Mouse (Mus musculus): ENCODE measurements around the gene Il17rb. TPM values are rescaled to one million over a fixed set of nuclear protein-coding genes. Genes with fewer than 3 reads are reported as not detected.

Il17rb gene
- total and polyA plus RNA-seq, 3 experiments: 0.33 TPM; not detected in 2

DNA sequence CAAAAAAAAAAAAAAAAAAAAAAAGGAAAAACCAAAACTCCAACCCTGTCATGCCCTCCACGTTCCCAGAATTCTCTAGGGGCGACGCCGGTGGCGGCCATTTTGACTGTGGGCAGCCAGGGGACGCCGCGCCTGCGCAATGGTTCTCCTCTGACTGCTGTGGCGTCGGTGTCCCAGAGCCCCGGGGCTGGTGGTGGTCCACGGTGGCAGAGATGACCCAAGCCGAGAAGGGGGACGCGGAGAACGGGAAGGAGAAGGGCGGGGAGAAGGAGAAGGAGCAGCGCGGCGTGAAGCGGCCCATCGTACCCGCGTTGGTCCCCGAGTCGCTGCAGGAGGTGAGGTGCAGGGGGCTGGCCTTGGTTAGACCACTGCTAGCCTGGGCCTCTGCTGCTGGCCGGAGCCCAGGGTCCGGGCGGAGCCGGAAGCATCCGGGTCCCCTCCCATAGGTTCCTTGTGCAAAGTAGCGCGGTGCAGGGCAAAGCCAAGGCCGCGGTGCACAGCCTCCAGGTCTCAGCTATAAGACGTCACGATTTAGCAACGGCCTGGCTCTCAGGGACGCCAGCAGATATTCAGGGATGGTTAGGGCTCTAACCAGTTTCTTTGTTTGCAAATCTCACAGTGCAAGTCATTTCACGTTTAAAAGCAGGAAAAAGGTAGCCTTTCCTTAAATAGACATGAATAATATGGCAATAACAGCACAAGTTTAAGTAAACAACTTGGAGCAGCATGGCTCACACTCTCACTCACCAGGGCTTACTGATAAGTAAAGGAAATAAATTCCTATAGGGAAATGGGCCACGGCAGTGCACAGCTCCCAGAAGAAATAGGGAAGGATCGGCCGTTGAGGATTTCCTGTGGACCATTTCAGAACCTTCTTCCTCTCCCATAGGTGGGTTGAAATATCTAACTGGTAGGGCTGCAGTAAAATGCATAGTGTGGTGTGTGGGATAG is 30.2 kb downstream of the Il17rb start, which contains the start of gene Actr8:
Actr8 (plus strand) TSS at position 84 of the 951 bp plus-strand sequence.
- no peak for TF ChIP-seq GATA1 (IDR thresholded peaks at IDR 0.05; ENCODE audit: borderline replicate concordance, low read length)
- TF ChIP-seq TAL1 (conservative IDR thresholded peaks at IDR 0.05; ENCODE audit: low read depth, low read length): no peak
- no peak for TF ChIP-seq CTCF (IDR thresholded peaks at IDR 0.05; ENCODE audit: low read depth, low read length)
- TF ChIP-seq POLR2AphosphoS5 (IDR thresholded peaks at IDR 0.05; ENCODE audit: insufficient replicate concordance, low read depth, low read length): no peak
- no peak for TF ChIP-seq GATA2 (IDR thresholded peaks at IDR 0.05; ENCODE audit: borderline replicate concordance, low read depth, low read length)
- peaks cover 71% of the 10 kb centered on the region for H3K36me3 ChIP-seq (replicated peaks)
- H3K4me1 ChIP-seq (ENCODE audit: insufficient read depth, low read depth, low read length): peaks cover 22% of the 10 kb centered on the region
- peak; percentile 93 for ATAC-seq (ENCODE audit: extremely low read depth, insufficient number of reproducible peaks, low FRiP score, poor library complexity, severe bottlenecking)
- no peaks in the 10 kb centered on the region for H3K27me3 ChIP-seq (ENCODE audit: insufficient read depth, low read length)
- H3K9me3 ChIP-seq (replicated peaks): no peaks in the 10 kb centered on the region
- H3K4me3 ChIP-seq (ENCODE audit: low read depth, low read length): peak within 1 kb of the TSS; percentile 96
- peak; percentile 84 for DNase-seq (ENCODE audit: low spot score)

DNA sequence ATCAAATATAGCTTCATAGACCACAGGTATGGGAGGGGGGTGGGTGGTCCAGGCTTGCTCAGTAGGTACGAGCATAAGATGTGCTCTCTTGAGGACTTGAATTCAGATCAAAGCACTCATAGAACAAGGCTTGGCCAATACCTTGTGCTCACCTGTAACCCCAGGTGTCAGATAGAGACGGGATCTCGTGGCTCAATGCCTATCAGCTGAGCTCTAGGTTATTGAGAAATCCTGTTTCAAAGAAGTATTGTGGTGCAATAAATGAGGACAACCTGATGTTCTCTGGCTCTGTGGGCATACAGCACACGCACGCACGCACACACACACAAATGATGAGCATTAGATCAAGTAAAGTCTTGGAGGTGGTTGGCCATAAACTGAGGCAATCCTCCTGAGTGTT is 31.8 kb downstream of the Il17rb start:
- DNase-seq (ENCODE audit: low spot score) (no peak), ATAC-seq (ENCODE audit: extremely low read depth, insufficient number of reproducible peaks, low FRiP score, poor library complexity, severe bottlenecking) (no peak)
- Histone ChIP-seq H3K9me3 (replicated peaks) (no peaks in the 10 kb centered on the region), H3K36me3 (replicated peaks) (peaks cover 71% of the 10 kb centered on the region), H3K4me1 (ENCODE audit: insufficient read depth, low read depth, low read length) (peaks cover 37% of the 10 kb centered on the region), H3K27me3 (ENCODE audit: insufficient read depth, low read length) (no peaks in the 10 kb centered on the region), H3K4me3 (ENCODE audit: low read depth, low read length) (no peak overlapping the region)
- TF ChIP-seq POLR2AphosphoS5 (IDR thresholded peaks at IDR 0.05; ENCODE audit: insufficient replicate concordance, low read depth, low read length) (no peak), CTCF (IDR thresholded peaks at IDR 0.05; ENCODE audit: low read depth, low read length) (no peak), TAL1 (conservative IDR thresholded peaks at IDR 0.05; ENCODE audit: low read depth, low read length) (no peak), GATA2 (IDR thresholded peaks at IDR 0.05; ENCODE audit: borderline replicate concordance, low read depth, low read length) (no peak), GATA1 (IDR thresholded peaks at IDR 0.05; ENCODE audit: borderline replicate concordance, low read length) (no peak)

- Histone ChIP-seq H3K9me3 (replicated peaks) (no peaks in the 10 kb centered on the region), H3K36me3 (replicated peaks) (peaks cover 68% of the 10 kb centered on the region), H3K4me3 (ENCODE audit: low read depth, low read length) (no peak overlapping the region), H3K27me3 (ENCODE audit: insufficient read depth, low read length) (no peaks in the 10 kb centered on the region), H3K4me1 (ENCODE audit: insufficient read depth, low read depth, low read length) (peaks cover 39% of the 10 kb centered on the region)
- DNase-seq (ENCODE audit: low spot score) (no peak), ATAC-seq (ENCODE audit: extremely low read depth, insufficient number of reproducible peaks, low FRiP score, poor library complexity, severe bottlenecking) (no peak)
- no peak for TF ChIP-seq GATA1 (IDR thresholded peaks at IDR 0.05; ENCODE audit: borderline replicate concordance, low read length)
- TF ChIP-seq TAL1 (conservative IDR thresholded peaks at IDR 0.05; ENCODE audit: low read depth, low read length): no peak
- TF ChIP-seq CTCF (IDR thresholded peaks at IDR 0.05; ENCODE audit: low read depth, low read length): no peak
- no peak for TF ChIP-seq GATA2 (IDR thresholded peaks at IDR 0.05; ENCODE audit: borderline replicate concordance, low read depth, low read length)
- no peak for TF ChIP-seq POLR2AphosphoS5 (IDR thresholded peaks at IDR 0.05; ENCODE audit: insufficient replicate concordance, low read depth, low read length)
These were observed 36.7 kb downstream of the Il17rb start for GRCm38 (mm10) chr14:29971993-29972392.

GRCm38 (mm10) chr14:29971446-29971845 is 37.2 kb downstream of the Il17rb start:
- no peaks in the 10 kb centered on the region for H3K27me3 ChIP-seq (ENCODE audit: insufficient read depth, low read length)
- no peak overlapping the region for H3K4me3 ChIP-seq (ENCODE audit: low read depth, low read length)
- H3K4me1 ChIP-seq (ENCODE audit: insufficient read depth, low read depth, low read length): peaks cover 41% of the 10 kb centered on the region
- H3K36me3 ChIP-seq (replicated peaks): peaks cover 63% of the 10 kb centered on the region
- no peaks in the 10 kb centered on the region for H3K9me3 ChIP-seq (replicated peaks)
- TF ChIP-seq GATA2 (IDR thresholded peaks at IDR 0.05; ENCODE audit: borderline replicate concordance, low read depth, low read length): no peak
- TF ChIP-seq POLR2AphosphoS5 (IDR thresholded peaks at IDR 0.05; ENCODE audit: insufficient replicate concordance, low read depth, low read length): no peak
- no peak for TF ChIP-seq TAL1 (conservative IDR thresholded peaks at IDR 0.05; ENCODE audit: low read depth, low read length)
- TF ChIP-seq GATA1 (IDR thresholded peaks at IDR 0.05; ENCODE audit: borderline replicate concordance, low read length): no peak
- TF ChIP-seq CTCF (IDR thresholded peaks at IDR 0.05; ENCODE audit: low read depth, low read length): no peak
- ATAC-seq (ENCODE audit: extremely low read depth, insufficient number of reproducible peaks, low FRiP score, poor library complexity, severe bottlenecking): no peak
- DNase-seq (ENCODE audit: low spot score): no peak

DNA sequence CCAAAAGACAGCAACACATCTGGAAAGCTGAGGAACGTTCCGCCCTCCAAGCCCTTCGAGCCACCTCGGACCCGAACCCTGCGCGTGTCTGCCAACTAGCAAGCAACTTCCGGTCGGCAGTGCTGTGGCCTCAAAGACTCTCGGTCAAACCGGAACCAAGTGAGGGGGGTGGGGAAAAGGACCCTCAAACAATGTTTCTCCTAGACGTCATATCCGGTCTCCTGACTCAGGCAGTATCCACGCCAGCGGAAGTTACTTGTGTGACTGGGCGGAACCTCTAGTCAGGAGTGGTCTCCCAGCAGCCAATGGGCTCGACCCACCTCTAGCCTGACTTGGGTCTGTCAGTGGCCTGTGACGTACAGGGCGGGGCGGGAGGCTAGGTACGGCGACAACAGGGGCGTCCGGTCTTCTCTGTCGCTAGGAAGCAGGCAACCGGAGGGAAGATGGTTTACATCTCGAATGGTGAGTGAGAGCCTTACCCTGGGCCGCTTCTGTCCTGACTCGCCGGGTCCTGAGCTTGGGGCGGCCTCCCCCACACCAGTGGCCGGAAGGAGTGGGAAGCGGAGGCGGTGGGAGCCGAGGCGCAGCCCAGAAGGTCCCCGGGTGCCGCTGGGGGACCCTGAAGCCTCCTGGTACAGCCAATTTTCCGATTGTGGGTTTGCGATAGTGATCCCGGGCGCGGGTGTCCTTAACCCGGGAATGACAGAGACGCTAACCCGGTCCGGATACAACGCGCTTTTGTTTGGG is 40.4 kb downstream of the Il17rb start, which contains the start of gene Selenok:
Selenok (plus strand) TSS at position 234 of the 747 bp plus-strand sequence.
- ATAC-seq (ENCODE audit: extremely low read depth, insufficient number of reproducible peaks, low FRiP score, poor library complexity, severe bottlenecking) (peak; percentile 100), DNase-seq (ENCODE audit: low spot score) (peak; percentile 94)
- Histone ChIP-seq H3K9me3 (replicated peaks) (no peaks in the 10 kb centered on the region), H3K4me3 (ENCODE audit: low read depth, low read length) (peak within 1 kb of the TSS; percentile 89), H3K36me3 (replicated peaks) (peaks cover 44% of the 10 kb centered on the region), H3K4me1 (ENCODE audit: insufficient read depth, low read depth, low read length) (peaks cover 41% of the 10 kb centered on the region), H3K27me3 (ENCODE audit: insufficient read depth, low read length) (no peaks in the 10 kb centered on the region)
- no peak for TF ChIP-seq GATA2 (IDR thresholded peaks at IDR 0.05; ENCODE audit: borderline replicate concordance, low read depth, low read length)
- TF ChIP-seq TAL1 (conservative IDR thresholded peaks at IDR 0.05; ENCODE audit: low read depth, low read length): no peak
- no peak for TF ChIP-seq POLR2AphosphoS5 (IDR thresholded peaks at IDR 0.05; ENCODE audit: insufficient replicate concordance, low read depth, low read length)
- TF ChIP-seq GATA1 (IDR thresholded peaks at IDR 0.05; ENCODE audit: borderline replicate concordance, low read length): no peak
- no peak for TF ChIP-seq CTCF (IDR thresholded peaks at IDR 0.05; ENCODE audit: low read depth, low read length)

Measured in G1E (cell line).